Mouse (Mus musculus): ENCODE measurements around the gene D17Wsu92e.

DNA sequence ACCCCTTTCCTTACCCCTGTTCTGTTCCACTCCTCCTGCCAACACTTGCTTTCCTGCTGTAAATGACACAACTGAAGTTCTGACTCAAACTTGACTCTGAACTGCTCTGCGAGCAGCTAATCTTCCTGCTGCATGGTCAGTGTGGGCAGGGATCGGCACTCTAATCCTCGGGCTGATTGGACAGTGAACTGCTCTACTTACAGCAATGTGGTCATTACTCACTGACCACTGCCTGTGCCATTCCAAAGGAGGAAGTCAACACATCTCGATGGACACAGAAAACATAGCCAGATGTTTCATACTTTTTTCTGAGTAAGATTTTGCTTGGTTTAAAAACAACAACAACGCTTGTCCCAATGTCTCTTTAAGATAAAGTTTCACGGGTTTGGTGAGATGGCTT is 55.4 kb downstream of the D17Wsu92e start:
- no peak for TF ChIP-seq CTCF (IDR thresholded peaks at IDR 0.05)
- no peak for TF ChIP-seq EP300 (IDR thresholded peaks at IDR 0.05)
